Mouse (Mus musculus): ENCODE results near the gene Cdc42se2.

- TF ChIP-seq CTCF (IDR thresholded peaks at IDR 0.05; ENCODE audit: insufficient read depth, low read depth, low read length) (no peak), POLR2A (IDR thresholded peaks at IDR 0.05; ENCODE audit: insufficient read depth, low read depth, low read length) (no peak)
Measured at GRCm38 (mm10) chr11:54776367-54776701, 11.1 kb downstream of the Cdc42se2 start.
